In genomic region chr1:35385430-35385829, GRCm38 (mm10) we compare ENCODE assay signal across 7 mouse cellular contexts.
A peak's percentile ranks its signal among the peaks of the same experiment; 100 is the strongest.
DNase-seq lines count a peak whose midpoint lies in the region; ATAC-seq and TF ChIP-seq lines count a peak whose summit lies in the region.

No protein-coding gene starts in this region.

- no peak overlapping the region for H3K27ac ChIP-seq in bone marrow macrophage, adult 2 months (ENCODE audit: insufficient read depth, low read depth, low read length)
- H3K27ac ChIP-seq in forebrain, embryonic 14.5 days (ENCODE audit: low read depth, low read length): no peak overlapping the region

- no peak overlapping the region for H3K9ac ChIP-seq in forebrain, embryonic 14.5 days (ENCODE audit: low read length)

- no peaks in the 10 kb centered on the region for H3K36me3 ChIP-seq in forebrain, embryonic 14.5 days (ENCODE audit: control insufficient read depth, insufficient read depth, low read length)
- H3K36me3 ChIP-seq in splenic B cell, adult 2 months (ENCODE audit: control insufficient read depth, insufficient read depth, low read length, poor library complexity, severe bottlenecking): no peaks in the 10 kb centered on the region

- peak; percentile 20; the same call in 1 of the 2 replicates for ATAC-seq in forebrain, embryonic 14.5 days

- no peak for TF ChIP-seq POLR2A in bone marrow macrophage, adult 2 months (IDR thresholded peaks at IDR 0.05; ENCODE audit: borderline replicate concordance, low read depth, low read length)

- H3K4me3 ChIP-seq in bone marrow macrophage, adult 2 months (ENCODE audit: insufficient read depth, low read length): no peak overlapping the region
- no peak overlapping the region for H3K4me3 ChIP-seq in forebrain, embryonic 14.5 days (ENCODE audit: low read depth, low read length)

- peak; percentile 73 for TF ChIP-seq CTCF in bone marrow macrophage, adult 2 months (IDR thresholded peaks at IDR 0.05; ENCODE audit: low read depth, low read length)

- H3K4me1 ChIP-seq in bone marrow macrophage, adult 2 months (ENCODE audit: control insufficient read depth, insufficient read depth, low read length): no peaks in the 10 kb centered on the region
- no peaks in the 10 kb centered on the region for H3K4me1 ChIP-seq in forebrain, embryonic 14.5 days (ENCODE audit: control insufficient read depth, insufficient read depth, low read length)

- H3K27me3 ChIP-seq in forebrain, embryonic 14.5 days (replicated peaks; ENCODE audit: control insufficient read depth, insufficient read depth, low read length): no peaks in the 10 kb centered on the region
- H3K27me3 ChIP-seq in splenic B cell, adult 2 months (ENCODE audit: control insufficient read depth, insufficient read depth, low read length, poor library complexity, severe bottlenecking): no peaks in the 10 kb centered on the region

- H3K9me3 ChIP-seq in forebrain, embryonic 14.5 days (replicated peaks; ENCODE audit: control insufficient read depth, low read length): no peaks in the 10 kb centered on the region

- no peak overlapping the region for H3K4me2 ChIP-seq in forebrain, embryonic 14.5 days (ENCODE audit: low read length)

- WGBS in forebrain, embryonic 14.5 days: 55% methylated on average over 9 of the region's 9 CpGs

- DNase-seq in MN1 (ENCODE audit: low spot score): peak; percentile 70
- peak; percentile 69 for DNase-seq in forebrain, embryonic 14.5 days (ENCODE audit: low spot score)
- peak; percentile 86 for DNase-seq in heart, postnatal 4 days
- peak; percentile 33 to 51 for DNase-seq in left cerebral cortex, adult 8-10 months (ENCODE audit: low spot score in 2 of 2)
- DNase-seq in naive thymus-derived CD4-positive, alpha-beta T cell, adult 2 months (ENCODE audit: low read depth): peak; percentile 61
- DNase-seq in splenic B cell, adult 2 months (ENCODE audit: low read depth, low spot score): peak; percentile 69
